Mouse (Mus musculus): ENCODE measurements around the gene Adamts18.

Gene Adamts18

GRCm38 (mm10) chr8:113656681-113657298 is 191.7 kb downstream of the Adamts18 start:
- no peak for DNase-seq

DNA sequence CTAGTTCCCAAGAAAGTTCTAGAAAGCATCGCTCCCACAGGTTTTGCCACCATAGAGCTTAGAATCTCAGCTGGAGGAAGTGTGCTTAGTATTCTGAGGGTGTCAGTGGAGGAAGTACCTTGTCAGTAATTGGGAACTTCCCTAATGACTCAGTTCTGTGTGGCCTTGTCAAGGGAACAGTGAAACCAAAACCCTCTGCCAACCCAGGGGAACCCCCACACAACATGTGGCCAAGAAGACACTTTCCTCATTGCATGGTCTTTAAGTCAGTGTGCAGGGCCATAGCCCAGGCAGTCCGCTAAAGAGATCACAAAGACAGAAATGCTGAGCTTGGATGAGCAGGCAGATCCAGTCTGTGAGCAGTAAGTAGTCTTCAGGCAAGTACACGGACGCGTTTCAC is 192.4 kb downstream of the Adamts18 start:
- no peak for DNase-seq

- DNase-seq = no peak
These were observed 195.4 kb downstream of the Adamts18 start for GRCm38 (mm10) chr8:113653151-113653550.

- no peak for DNase-seq
These were observed 196.1 kb downstream of the Adamts18 start for GRCm38 (mm10) chr8:113652450-113652849.

Data from cerebellum, postnatal 14 days (tissue).